Mouse (Mus musculus): ENCODE data around the gene Nt5m. TPM values are rescaled to one million over a fixed set of nuclear protein-coding genes. Genes with fewer than 3 reads are reported as not detected.
A peak's percentile ranks its signal among the peaks of the same experiment; 100 is the strongest.

Nt5m gene
- polyA plus RNA-seq, 2 experiments: 8.9 to 10.6 TPM

GRCm38 (mm10) chr11:59838426-59838825, 821 bp upstream of the Nt5m start:
- Histone ChIP-seq H3K4me1 (replicated peaks; ENCODE audit: control insufficient read depth in 2 of 2, insufficient read depth in 2 of 2, low read length in 1 of 2) (peaks cover 14 to 16% of the 10 kb centered on the region in 2 experiments), H3K4me2 (ENCODE audit: low read depth) (peak overlapping the region; percentile 88), H3K9ac (replicated peaks) (peak overlapping the region; percentile 91), H3K27me3 (ENCODE audit: control insufficient read depth, insufficient read depth, low read length) (no peaks in the 10 kb centered on the region), H3K4me3 (ENCODE audit: insufficient read depth in 1 of 2, low read depth in 2 of 2, low read length in 2 of 2) (peak overlapping the region; percentile 82 to 84), H3K27ac (no peak overlapping the region; the same call in 1 of the 2 replicates), H3K36me3 (replicated peaks; ENCODE audit: control insufficient read depth, insufficient read depth, low read depth) (peaks cover 11% of the 10 kb centered on the region), H3K9me3 (ENCODE audit: control insufficient read depth, low read length) (no peaks in the 10 kb centered on the region)
- ATAC-seq (ENCODE audit: insufficient read depth) (no peak), DNase-seq (ENCODE audit: low read depth in 3 of 3, low spot score in 3 of 3) (no peak)
- TF ChIP-seq CTCF (IDR thresholded peaks at IDR 0.05; ENCODE audit: low read depth) (no peak), EP300 (IDR thresholded peaks at IDR 0.05; ENCODE audit: low read depth) (no peak)
- WGBS (ENCODE audit: insufficient replicate concordance): 57% methylated on average over 4 of the region's 4 CpGs

- Histone ChIP-seq H3K27ac (peak within 1 kb of the TSS; percentile 82), H3K4me2 (ENCODE audit: low read depth) (peak within 1 kb of the TSS; percentile 88), H3K9me3 (ENCODE audit: control insufficient read depth, low read length) (no peaks in the 10 kb centered on the region), H3K4me3 (ENCODE audit: insufficient read depth in 1 of 2, low read depth in 2 of 2, low read length in 2 of 2) (peak within 1 kb of the TSS; percentile 82 to 84), H3K27me3 (ENCODE audit: control insufficient read depth, insufficient read depth, low read length) (no peaks in the 10 kb centered on the region), H3K4me1 (replicated peaks; ENCODE audit: control insufficient read depth in 2 of 2, insufficient read depth in 2 of 2, low read length in 1 of 2) (peaks cover 14 to 16% of the 10 kb centered on the region in 2 experiments), H3K36me3 (replicated peaks; ENCODE audit: control insufficient read depth, insufficient read depth, low read depth) (peaks cover 11% of the 10 kb centered on the region), H3K9ac (replicated peaks) (peak within 1 kb of the TSS; percentile 91)
- DNase-seq (ENCODE audit: low read depth in 3 of 3, low spot score in 3 of 3): peak; percentile 94 to 96 (median 95)
- ATAC-seq (ENCODE audit: insufficient read depth): peak; percentile 92
- TF ChIP-seq EP300 (IDR thresholded peaks at IDR 0.05; ENCODE audit: low read depth) (peak; percentile 27; the same call in 1 of the 2 replicates), CTCF (IDR thresholded peaks at IDR 0.05; ENCODE audit: low read depth) (no peak)
- under 1% methylated on average over 43 of the region's 43 CpGs for WGBS (ENCODE audit: insufficient replicate concordance)
Observed at GRCm38 (mm10) chr11:59839459-59840126, 346 bp downstream of the Nt5m start, which contains the start of gene Cops3. Gene Cops3, minus strand, starts transcription at chr11:59839838.

GRCm38 (mm10) chr11:59846311-59846710, 7.1 kb downstream of the Nt5m start:
- no peak overlapping the region for H3K27ac ChIP-seq
- no peak for TF ChIP-seq CTCF (IDR thresholded peaks at IDR 0.05; ENCODE audit: low read depth)
- no peak for TF ChIP-seq EP300 (IDR thresholded peaks at IDR 0.05; ENCODE audit: low read depth)
- H3K9ac ChIP-seq (replicated peaks): no peak overlapping the region
- no peaks in the 10 kb centered on the region for H3K27me3 ChIP-seq (ENCODE audit: control insufficient read depth, insufficient read depth, low read length)
- peaks cover 0 to 8% of the 10 kb centered on the region in 2 experiments; a peak in 2 of 4 replicates for H3K4me1 ChIP-seq (replicated peaks; ENCODE audit: control insufficient read depth in 2 of 2, insufficient read depth in 2 of 2, low read length in 1 of 2)
- no peak overlapping the region for H3K4me2 ChIP-seq (ENCODE audit: low read depth)
- H3K4me3 ChIP-seq (ENCODE audit: insufficient read depth in 1 of 2, low read depth in 2 of 2, low read length in 2 of 2): no peak overlapping the region
- ATAC-seq (ENCODE audit: insufficient read depth): no peak
- H3K9me3 ChIP-seq (ENCODE audit: control insufficient read depth, low read length): no peaks in the 10 kb centered on the region
- no peak for DNase-seq (ENCODE audit: low read depth in 3 of 3, low spot score in 3 of 3)
- 81% methylated on average over 11 of the region's 11 CpGs for WGBS (ENCODE audit: insufficient replicate concordance)
- H3K36me3 ChIP-seq (replicated peaks; ENCODE audit: control insufficient read depth, insufficient read depth, low read depth): no peaks in the 10 kb centered on the region

- no peak; the same call in 1 of the 2 replicates for ATAC-seq (ENCODE audit: insufficient read depth)
- Histone ChIP-seq H3K4me3 (ENCODE audit: insufficient read depth in 1 of 2, low read depth in 2 of 2, low read length in 2 of 2) (peak overlapping the region in 1 of 2 experiments; percentile 73; a peak in 2 of 4 replicates), H3K36me3 (replicated peaks; ENCODE audit: control insufficient read depth, insufficient read depth, low read depth) (no peaks in the 10 kb centered on the region), H3K4me2 (ENCODE audit: low read depth) (peak overlapping the region; percentile 85), H3K27me3 (ENCODE audit: control insufficient read depth, insufficient read depth, low read length) (no peaks in the 10 kb centered on the region), H3K4me1 (replicated peaks; ENCODE audit: control insufficient read depth in 2 of 2, insufficient read depth in 2 of 2, low read length in 1 of 2) (peaks cover 0 to 8% of the 10 kb centered on the region in 2 experiments; a peak in 2 of 4 replicates), H3K9ac (replicated peaks) (no peak overlapping the region), H3K27ac (no peak overlapping the region), H3K9me3 (ENCODE audit: control insufficient read depth, low read length) (no peaks in the 10 kb centered on the region)
- WGBS (ENCODE audit: insufficient replicate concordance): 12% methylated on average over 2 of the region's 2 CpGs
- DNase-seq (ENCODE audit: low read depth in 3 of 3, low spot score in 3 of 3): peak; percentile 50 to 67 (median 57)
- peak; percentile 87 for TF ChIP-seq CTCF (IDR thresholded peaks at IDR 0.05; ENCODE audit: low read depth)
- no peak for TF ChIP-seq EP300 (IDR thresholded peaks at IDR 0.05; ENCODE audit: low read depth)
Observed at GRCm38 (mm10) chr11:59847131-59847530, 7.9 kb downstream of the Nt5m start.

All from liver, embryonic 14.5 days (tissue).